Mouse (Mus musculus): Measurements from ENCODE around the gene Mgea5.
A peak's percentile ranks its signal among the peaks of the same experiment; 100 is the strongest.

Gene Mgea5

DNA sequence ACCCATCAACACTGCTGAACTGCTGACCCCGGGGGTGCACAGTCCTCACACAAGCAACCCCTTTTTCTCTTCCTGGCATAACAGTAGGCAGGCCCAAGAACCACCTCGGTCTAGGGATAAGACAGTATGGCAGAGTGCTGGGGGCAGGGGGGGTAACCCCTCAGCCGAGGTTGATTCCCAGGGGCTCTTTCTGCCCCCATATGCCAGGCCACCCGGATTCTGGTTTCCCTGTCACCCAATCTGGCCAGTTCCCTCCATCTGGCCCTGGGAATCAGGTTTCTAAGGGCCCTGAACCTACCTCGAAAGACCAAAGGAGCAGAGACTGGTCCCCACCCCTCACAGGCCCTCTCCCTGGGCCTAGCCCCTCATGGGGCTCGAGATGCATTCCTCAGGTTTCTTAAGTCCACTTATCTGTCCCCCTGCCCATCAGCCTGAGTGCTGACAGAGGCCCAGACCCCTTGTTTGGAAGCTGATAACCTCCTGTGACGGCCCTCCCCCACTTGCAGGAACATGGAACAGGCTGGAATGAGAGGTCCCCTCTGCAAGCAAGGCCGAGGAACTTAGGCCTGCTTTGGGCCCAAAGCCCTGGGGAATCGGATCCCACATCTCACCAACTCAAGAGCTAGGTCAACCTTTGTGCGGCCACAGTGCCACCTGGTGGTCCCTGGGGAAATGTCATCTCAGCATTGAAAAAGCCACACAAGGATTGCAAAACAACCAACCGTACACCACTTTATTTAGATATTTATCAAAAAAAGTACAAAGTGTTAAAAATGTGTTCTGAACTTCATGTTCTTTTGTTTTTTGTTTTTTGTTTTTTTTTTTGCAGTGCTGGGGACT is 36.4 kb downstream of the Mgea5 start:
- DNase-seq (ENCODE audit: low spot score), result peak; percentile 92

DNA sequence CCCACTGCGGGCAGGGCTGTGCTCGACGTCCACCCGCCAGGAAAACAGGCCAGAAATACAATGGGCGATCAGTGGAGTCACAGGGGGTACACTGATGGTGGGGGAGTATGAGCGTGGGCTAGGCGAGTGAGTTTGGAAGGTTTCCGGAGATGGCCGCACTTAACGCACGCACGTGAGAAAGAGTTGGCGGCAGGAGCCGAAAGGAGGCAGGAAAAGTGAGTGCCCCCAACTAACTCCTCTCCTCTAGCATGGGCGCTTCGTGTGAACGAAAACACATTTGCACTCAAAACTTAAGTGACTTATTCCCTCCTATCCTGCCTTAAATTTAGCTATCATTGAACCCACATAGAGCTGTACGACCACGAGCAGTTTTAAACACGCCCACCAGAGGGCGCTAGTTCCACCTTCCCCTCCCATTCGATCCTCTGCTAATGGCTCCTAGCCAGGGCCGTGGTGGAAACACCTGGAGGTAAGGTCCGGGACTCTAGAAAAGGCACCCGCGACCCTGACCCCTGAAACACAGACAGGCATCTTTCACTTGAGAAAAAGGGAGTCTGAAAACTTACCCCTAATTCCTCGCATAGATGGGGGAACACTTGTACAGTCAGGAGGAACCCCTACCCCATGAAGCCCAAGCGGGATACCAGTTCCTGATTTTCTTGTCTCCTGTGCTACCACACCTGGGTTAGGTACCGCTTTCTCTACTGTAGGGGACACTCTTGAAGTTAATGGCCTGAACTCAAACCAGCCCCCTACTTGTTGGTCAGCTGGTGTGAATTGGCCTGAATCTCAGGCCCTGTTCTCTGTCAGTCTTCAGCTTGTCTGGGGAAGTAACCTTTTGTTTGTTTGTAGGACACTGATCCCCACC is 37.2 kb downstream of the Mgea5 start:
- peak; percentile 87 for DNase-seq (ENCODE audit: low spot score)

DNA sequence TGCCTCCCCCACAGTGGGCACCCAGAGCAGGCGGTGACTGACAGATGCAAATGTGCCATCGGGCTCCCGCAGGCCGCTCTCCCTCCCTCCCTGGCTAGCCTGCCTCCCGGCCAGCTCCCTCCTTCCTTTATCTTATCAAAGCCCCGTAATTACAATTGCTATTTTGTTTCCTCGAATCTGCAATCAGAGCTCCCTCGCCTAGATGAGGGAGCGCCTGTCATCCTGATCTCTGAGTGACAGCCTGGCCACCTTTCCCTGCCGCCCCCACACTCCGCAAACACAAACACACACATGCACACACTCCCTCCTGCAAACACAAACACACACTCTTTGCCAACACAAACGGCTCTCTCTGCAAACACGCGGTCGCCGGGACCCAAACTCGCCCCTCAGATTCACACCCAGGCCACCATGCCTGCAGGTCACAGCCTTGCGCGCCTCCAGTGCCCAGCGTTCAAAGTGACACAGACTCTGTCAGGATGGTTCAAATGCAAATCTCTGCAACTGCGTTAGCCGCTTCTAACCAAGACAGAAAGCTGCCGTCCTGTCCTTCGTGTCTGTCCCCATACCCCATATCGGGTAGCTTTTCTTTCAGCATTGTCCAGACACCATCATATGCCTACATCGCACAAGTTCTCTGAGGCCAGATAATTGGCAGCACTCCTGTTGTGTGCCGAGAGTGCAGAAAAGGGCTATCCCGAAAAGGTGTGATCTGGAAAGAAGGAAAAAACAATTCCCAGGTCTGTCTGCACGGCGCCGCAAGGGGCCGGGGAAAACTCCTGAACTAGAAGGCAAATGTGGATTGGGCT is 38.1 kb downstream of the Mgea5 start:
- DNase-seq (ENCODE audit: low spot score), result no peak

DNA sequence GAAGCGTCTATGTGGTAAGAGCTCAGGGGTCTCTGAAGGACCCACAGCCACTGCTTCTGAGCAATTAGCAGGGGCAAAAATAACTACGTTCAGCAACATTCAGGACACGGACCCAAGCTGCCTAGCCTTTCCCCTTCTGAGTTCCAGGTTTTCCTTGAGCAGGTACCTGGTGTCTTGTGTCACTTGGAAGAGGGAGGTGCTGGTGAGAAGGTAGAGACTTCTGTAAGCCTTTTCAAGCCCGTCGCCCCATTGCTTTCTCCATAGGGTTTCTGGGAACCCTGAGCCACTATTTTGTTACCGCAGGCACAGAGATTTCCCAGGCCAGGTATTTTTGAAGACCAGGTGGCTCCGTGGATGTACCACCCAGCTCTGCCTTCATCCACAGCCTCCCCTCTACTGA is 40.0 kb downstream of the Mgea5 start:
- no peak for DNase-seq (ENCODE audit: low spot score)

DNA sequence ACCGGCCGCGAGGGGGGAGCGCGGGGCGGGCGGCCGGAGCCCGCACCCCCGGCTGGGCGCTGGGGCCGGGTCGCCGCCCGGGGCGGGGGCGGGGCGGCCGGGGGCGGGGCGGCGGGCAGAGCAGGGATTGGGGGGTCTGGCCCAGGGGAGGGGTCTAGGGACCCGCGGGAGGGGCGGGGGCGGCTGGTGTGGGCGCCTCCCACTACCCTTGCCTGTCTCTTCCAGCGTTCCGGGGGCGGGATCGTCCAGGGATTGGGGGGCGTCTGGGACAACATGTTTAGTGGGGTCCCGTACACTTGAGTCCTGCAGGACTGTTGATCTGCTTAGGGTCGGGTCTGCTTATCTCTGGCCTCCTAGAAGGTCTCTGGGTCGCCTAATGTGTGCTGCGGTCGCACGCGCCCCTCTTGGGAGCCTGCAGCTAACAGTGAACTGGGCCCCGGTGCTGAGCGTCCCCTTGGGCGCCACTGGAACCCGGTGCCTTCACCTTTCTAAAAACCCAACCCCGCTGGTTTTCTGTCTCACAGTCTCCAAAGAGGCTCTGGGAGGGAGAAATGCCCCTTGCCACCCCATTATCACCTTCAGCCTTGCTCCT is 40.6 kb downstream of the Mgea5 start:
- no peak for DNase-seq (ENCODE audit: low spot score)

DNA sequence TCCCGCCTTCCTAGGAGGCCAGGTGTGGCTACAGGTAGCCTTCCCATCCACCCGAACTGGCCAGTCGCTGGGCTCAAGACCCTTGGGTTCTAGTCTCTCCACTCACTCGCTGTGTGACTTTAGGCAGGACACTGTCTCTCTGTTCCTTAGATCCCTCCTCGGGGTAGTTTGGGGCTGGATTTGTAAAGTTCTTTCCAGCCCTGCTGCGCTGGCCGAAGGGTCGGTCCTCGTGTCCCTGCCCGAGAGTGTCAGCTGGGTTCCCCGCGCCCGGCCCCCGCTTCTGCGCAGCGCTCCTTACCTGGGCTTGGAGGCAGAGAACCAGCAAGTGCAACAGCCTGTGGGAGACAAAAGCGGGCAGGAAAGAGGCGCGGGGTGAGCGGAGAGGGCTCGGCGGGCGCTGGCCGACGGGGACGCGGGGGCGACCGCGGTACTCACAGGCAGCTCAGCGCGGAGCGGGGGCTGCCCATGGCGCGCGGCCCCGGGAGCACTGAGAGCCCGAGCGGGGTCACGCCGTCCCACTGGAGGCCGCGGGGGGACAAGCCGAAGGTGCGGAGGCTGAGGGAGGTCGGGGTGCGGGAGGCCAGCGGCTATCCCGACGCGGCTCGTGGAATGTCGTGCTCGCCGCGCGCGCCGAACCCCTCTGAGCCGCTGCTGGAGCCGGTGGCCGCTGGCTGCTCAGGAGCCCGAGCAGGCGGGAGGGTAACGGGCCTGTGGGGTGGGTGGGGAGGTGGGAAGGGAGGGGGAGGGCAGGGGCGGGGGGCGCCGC is 41.2 kb downstream of the Mgea5 start, which contains the start of gene Fgf8:
Gene Fgf8, minus strand, starts transcription at position 698 of the 766 bp plus-strand sequence.
- peak; percentile 51 for DNase-seq (ENCODE audit: low spot score)

DNA sequence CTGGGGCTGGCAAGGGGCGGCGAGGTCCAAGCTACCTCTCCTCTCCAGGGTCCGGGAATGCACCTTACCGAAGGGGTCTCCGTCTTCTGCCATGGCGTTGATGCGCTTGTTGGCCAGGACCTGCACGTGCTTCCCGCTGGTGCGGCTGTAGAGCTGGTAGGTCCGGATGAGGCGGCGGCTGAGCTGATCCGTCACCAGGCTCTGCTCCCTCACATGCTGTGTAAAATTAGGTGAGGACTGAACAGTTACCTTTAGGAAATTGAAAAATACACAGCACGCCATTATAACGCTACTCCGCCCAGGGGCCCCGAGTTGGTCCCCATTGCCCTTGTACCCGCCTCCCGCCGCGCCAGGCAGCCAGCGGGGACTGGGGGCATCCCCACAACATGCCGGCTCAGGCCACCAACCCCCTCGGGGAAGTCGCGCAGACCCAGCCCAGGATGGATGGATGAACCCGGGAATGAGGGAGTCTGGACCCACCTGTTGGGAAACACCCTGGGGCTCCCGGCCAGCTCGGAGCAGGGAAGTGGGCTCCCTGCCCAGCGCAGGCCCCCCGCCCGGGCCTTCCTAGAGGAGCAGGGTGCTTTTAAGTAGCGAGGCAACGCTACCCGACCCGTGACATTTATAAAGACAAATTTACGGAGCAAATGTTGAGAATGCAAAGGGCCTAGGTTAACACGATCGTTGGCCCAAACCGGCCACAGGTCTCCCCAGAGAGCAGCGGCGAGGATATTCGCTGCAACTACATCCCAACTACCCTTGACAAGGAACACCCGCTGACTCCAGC is 42.0 kb downstream of the Mgea5 start:
- DNase-seq (ENCODE audit: low spot score), result peak; percentile 55

DNA sequence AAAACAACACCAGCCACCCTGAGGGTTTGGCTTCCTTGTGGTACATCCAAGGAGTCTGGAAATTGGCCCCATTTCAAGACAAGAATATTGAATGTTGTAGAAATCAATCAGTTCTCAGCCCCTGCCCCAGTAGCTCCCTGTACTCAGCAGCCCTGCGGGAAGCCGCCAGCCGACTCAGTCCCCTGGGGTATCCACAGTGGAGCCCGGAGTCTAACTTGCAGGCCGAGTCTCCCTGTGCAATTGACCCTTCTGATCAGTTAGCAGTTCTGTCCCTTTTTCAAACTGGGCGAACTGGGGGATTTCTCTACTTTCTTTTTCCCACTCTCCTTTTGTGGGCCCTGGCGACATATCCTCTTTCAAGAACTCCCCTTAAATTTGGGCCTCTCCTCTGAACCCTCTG is 42.8 kb downstream of the Mgea5 start:
- no peak for DNase-seq (ENCODE audit: low spot score)

DNA sequence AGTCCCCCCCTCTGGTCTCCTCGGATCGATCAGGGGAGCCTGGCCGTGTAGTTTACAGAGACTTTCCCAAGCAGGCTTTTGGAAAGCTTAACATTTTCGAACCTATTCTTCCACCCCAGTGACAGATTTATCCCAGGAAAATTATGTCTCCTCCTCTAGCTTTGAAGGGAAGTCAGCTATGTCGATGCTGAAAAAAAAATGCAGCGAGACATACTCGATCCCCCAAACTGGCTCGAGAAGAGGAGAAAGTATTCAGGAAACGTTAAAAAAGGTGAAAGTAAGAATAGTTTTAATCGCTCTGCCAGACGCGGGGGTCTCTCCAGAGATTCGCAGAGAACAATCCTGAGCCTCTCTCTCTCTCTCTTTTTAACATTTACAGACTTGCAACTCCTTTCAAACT is 43.4 kb downstream of the Mgea5 start:
- DNase-seq (ENCODE audit: low spot score), result no peak

DNA sequence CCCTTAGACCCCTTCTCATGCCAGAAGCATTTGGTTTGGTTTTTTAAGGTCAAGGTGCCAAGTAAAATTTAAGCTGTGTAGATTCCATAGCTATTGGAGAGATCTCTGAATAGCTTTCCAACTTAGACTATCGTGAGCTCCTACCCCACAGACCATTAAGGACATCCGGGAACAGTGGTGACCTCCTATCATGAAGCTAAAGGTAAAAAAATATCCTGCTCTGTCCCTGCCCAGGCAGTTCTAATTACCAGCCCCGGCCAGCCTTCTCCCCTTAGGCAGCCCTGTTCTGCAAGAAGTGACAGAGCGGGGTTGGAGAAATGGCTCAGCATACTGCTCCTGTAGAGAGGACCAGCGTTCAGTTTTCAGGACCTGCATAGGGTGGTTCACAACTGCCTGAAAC is 45.1 kb downstream of the Mgea5 start:
- no peak for DNase-seq (ENCODE audit: low spot score)

DNA sequence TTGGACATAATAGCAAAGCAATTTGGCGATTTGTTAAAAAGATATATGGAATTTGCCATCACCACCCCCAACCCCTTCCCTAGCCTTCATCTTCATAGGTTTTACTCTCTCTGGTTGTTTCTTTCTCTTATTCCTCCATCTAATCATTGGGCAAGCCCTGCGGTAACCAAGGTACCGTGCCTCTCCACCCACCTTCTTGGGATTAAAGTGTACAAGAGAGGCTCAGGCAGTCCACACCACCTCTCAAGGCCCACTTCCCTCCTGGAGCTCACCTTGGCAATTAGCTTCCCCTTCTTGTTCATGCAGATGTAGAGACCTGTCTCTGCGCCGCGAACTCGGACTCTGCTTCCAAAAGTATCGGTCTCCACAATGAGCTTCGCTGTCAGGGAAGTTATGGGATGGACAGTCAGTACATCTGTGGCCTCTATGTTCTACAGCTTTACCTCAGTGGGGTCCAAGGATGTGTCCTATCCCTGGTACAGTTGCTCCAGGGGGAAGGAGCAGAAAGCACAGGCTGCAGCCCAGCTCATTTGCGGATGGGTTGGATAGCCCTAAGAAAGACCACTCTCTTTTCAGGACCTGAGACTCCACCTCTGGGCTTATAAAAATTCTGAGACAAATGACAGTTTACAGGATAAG is 45.7 kb downstream of the Mgea5 start:
- no peak for DNase-seq (ENCODE audit: low spot score)

DNA sequence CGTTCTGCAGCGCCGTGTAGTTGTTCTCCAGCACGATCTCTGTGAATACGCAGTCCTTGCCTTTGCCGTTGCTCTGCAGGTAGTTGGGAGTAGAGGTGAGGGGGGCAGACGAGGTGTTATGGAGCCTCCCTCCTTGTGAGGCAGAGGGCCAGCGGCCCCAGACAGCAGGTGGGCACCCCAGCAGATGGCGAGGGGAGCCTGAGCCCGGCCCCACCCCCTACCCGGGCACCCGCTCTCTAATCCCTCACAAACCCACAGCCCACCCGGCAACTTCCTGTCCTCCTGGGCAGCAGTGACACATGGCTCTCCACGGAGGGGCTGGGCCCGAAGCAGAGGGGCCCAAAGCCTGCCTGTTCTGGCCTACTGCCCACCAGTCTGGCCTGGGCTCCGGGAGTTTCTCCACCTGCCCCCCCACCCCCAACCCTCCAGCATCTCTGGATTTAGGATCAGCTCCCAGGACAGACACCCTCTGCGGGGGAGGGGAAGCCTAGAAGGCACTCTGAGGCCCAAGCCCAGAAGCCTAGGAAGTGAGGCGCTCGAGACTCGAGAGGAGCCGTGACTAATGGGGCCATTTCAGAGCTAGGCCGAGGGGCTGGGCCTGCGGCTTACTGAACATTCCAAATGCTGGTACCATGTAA is 46.3 kb downstream of the Mgea5 start:
- DNase-seq (ENCODE audit: low spot score), result no peak

DNA sequence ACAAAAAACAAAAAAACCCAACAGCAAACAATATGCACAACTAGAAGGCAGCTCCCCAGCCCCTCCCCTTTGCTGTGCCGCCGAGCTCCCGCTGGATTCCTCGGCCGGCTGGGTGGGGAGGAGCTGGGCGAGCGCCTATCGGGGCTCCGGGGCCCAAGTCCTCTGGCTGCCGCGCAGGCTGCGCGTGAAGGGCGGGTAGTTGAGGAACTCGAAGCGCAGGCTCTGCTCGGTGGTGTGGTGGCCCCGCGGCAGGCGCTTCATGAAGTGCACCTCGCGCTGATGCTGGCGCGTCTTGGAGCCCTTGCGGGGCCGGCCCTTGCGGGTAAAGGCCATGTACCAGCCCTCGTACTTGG is 46.8 kb downstream of the Mgea5 start:
- peak; percentile 69 for DNase-seq (ENCODE audit: low spot score)

DNA sequence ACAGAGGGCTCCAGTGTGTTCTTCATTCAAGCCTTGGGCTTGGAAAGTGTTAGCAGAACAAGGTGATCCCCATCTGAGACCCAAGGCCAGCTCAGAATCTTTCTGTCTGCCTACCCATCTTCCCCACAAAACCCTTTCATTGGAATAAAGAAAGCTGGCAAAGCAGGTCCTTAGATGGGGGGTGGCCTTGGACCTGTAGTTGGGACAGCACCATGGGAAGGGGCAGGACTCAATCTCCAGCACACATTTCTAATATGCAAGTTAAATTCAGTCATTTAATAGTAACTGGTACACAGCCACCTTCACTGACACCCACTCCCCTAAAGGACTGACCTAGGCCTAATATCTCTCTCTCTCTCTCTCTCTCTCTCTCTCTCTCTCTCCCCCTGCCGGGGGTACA is 47.4 kb downstream of the Mgea5 start:
- DNase-seq (ENCODE audit: low spot score), result no peak

DNA sequence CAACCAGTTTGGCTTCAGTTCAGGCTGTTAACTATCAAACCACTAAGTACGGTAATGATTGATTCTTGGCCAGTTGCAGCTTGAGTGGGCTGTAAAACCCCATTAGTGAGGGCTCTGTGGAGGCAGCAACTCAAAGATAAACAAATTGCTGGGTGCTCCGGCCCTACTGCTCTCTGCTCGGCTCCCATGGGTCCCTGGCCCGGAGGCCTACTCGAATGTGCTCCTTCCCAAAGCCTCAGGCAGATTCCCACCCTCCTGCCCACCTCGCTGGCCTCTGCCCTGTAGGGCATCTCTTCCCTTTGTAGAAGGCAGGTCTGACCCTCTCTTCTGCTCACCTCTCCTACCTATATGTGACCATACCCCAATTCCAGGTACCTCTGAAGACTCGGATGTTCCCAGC is 48.9 kb downstream of the Mgea5 start:
- DNase-seq (ENCODE audit: low spot score), result no peak

DNA sequence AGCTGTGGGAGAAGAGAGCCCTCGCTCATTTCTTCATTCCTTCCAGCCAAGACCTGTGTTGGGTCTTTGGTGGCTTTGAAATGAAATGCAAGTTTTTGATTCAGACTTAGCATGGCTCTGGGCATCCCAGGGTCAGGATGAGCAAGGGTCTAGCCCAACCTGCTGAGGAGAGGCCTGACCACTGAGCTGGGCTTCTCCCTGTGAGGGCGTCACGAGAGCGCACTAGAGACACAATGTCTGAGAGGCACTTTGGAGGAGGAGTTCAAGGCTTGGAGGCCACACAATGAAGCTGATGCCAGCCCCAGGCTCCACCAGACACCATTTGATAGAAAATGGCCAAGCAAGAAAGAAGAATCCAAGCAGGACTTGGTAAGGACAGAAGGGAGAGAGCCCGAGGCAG is 49.4 kb downstream of the Mgea5 start:
- no peak for DNase-seq (ENCODE audit: low spot score)

DNA sequence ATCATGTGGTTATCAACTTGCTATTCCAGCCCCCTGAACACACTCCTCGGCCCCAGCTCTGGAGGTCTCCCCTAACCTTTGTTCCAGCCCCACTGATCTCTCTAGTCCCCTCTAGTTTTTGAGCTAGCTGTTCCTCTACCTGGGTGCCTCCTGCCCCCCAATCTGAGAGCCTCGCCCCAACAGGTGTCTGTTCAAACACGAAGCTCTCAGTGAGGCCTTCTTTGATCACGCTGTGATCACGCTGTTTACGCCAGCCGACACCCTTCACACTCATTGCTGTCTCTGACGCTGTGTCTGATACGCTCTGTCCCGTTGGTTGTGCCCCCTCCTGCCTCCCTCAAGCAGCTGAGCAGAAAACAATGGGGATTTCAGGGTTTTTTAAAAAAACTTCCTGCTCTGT is 50.1 kb downstream of the Mgea5 start:
- DNase-seq (ENCODE audit: low spot score), result no peak

DNA sequence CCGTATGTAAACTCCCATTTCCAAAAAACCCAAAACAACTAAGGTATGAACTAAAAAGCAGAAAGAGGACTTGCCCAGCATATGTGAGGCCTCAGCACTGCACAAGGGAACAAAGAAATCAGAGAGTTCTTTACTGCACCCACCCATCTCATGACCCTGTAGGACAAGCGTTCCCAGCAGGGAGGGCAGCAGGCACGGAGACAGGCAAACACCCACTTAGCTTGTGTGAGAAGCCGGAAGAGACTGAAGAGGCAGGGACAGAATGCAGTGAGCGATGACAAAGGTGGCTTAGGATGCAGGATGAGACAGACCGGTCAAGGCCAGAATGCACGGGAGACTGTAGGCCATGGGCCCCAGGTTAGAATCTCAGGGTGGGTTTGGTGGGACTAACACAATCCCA is 52.0 kb downstream of the Mgea5 start:
- DNase-seq (ENCODE audit: low spot score), result no peak

DNA sequence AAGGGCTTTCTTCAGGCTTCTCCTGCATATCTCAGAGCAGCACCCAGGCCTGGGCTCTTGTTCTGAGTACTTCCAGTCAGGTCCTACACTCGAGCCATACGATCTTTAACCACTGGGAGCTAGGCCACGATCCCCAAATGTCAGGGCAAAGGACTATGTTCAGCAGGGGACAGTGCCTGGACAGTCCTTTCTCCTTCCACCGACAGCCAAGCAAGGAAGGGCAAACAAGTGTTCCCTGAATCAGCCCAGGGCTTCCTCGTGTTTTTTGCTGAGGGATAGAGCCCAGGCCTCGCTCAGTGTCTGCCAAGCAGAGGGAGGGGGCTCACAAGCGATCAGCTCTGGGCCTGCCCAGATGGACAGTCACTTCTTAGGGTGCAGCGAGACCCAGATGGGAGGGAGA is 53.6 kb downstream of the Mgea5 start:
- no peak for DNase-seq (ENCODE audit: low spot score)

DNA sequence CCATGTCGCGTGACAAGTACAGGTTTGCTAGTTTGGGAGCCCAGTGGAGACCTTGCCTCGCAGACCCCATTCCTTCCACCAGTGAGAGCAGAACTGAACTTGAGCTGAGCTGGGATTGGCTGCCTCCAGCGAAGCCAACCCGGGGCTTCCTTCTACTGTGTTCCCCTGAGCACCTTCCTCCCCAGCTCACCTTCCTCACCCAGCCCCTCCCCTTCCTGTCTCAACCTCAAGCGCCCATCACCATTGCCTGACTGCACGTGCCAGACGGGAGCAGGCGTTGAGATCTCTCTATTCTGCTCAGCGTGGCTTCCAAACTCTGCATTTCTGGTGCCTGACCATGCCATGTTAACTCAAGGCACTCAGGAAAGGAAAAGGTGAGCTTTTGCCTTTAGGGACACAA is 56.4 kb downstream of the Mgea5 start:
- no peak for DNase-seq (ENCODE audit: low spot score)
